Mouse (Mus musculus): ENCODE data around the gene Cdc45. TPM values are rescaled to one million over a fixed set of nuclear protein-coding genes. Genes with fewer than 3 reads are reported as not detected.

The Cdc45 gene
- polyA plus RNA-seq, 1 experiment = 67.6 TPM

DNA sequence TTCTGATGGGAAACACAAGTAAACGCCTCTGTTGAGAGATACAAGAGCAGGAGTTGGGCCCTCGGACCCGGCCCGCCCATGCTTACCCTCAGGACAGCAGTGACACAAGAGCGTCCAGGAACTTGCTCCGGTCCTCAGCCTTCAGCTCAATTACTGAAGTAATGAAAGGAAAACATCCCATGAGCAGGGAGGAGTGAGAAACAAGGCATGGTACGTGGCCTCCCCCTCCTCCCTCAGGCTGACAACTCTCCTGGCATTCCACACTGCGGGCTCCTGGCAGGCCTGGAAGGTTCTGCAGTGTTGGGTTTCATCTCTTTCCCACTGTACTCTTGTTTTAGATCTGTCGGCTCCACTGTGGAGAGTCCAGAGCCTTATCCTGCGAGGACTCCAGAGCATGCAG is 30.0 kb downstream of the Cdc45 start:
- H3K36me3 ChIP-seq (ENCODE audit: control insufficient read depth, insufficient read depth, low read length) = peaks cover 17% of the 10 kb centered on the region
- 97% methylated on average over 10 of the region's 10 CpGs for WGBS
- TF ChIP-seq POLR2A (IDR thresholded peaks at IDR 0.05; ENCODE audit: control insufficient read depth, extremely low read depth, insufficient read depth, low read length, poor library complexity) (no peak), CTCF (IDR thresholded peaks at IDR 0.05; ENCODE audit: borderline replicate concordance, control insufficient read depth, extremely low read depth, insufficient read depth, low read length, poor library complexity) (no peak)
- no peak overlapping the region for H3K27ac ChIP-seq (ENCODE audit: control insufficient read depth, insufficient read depth, low read length)
- no peaks in the 10 kb centered on the region; the same call in 1 of the 2 replicates for H3K27me3 ChIP-seq (ENCODE audit: control insufficient read depth, insufficient read depth, low read length)
- no peak overlapping the region for H3K4me3 ChIP-seq (ENCODE audit: control insufficient read depth, insufficient read depth, low read length)
- DNase-seq = no peak
- no peaks in the 10 kb centered on the region for H3K4me1 ChIP-seq (replicated peaks; ENCODE audit: control insufficient read depth, insufficient read depth, low read length)

DNA sequence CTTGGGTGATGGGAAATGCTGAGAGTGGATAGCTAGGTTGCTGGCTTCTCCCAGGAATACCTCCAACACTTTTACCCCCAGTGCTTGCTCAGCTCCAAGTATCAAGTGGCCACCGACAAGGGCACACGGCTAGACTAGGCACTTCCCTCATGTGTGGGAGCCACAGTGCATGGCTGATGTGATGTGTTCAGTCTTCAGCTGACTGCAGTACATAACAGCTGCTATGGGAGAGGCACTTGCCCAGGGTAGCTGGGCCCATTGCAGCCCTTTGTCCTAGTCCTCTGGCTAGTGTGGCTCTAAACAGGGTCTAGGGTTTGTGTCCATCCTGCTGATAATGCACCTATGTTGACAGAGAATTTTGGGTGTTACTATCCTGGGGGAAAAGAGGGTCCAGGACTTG is 33.3 kb downstream of the Cdc45 start:
- Histone ChIP-seq H3K4me1 (replicated peaks; ENCODE audit: control insufficient read depth, insufficient read depth, low read length) (no peaks in the 10 kb centered on the region), H3K27ac (ENCODE audit: control insufficient read depth, insufficient read depth, low read length) (no peak overlapping the region), H3K4me3 (ENCODE audit: control insufficient read depth, insufficient read depth, low read length) (no peak overlapping the region), H3K36me3 (ENCODE audit: control insufficient read depth, insufficient read depth, low read length) (peaks cover 4% of the 10 kb centered on the region; the same call in 1 of the 2 replicates), H3K27me3 (ENCODE audit: control insufficient read depth, insufficient read depth, low read length) (no peaks in the 10 kb centered on the region; the same call in 1 of the 2 replicates)
- DNase-seq = no peak
- TF ChIP-seq CTCF (IDR thresholded peaks at IDR 0.05; ENCODE audit: borderline replicate concordance, control insufficient read depth, extremely low read depth, insufficient read depth, low read length, poor library complexity) (no peak), POLR2A (IDR thresholded peaks at IDR 0.05; ENCODE audit: control insufficient read depth, extremely low read depth, insufficient read depth, low read length, poor library complexity) (no peak)
- 64% methylated on average over 2 of the region's 2 CpGs for WGBS

DNA sequence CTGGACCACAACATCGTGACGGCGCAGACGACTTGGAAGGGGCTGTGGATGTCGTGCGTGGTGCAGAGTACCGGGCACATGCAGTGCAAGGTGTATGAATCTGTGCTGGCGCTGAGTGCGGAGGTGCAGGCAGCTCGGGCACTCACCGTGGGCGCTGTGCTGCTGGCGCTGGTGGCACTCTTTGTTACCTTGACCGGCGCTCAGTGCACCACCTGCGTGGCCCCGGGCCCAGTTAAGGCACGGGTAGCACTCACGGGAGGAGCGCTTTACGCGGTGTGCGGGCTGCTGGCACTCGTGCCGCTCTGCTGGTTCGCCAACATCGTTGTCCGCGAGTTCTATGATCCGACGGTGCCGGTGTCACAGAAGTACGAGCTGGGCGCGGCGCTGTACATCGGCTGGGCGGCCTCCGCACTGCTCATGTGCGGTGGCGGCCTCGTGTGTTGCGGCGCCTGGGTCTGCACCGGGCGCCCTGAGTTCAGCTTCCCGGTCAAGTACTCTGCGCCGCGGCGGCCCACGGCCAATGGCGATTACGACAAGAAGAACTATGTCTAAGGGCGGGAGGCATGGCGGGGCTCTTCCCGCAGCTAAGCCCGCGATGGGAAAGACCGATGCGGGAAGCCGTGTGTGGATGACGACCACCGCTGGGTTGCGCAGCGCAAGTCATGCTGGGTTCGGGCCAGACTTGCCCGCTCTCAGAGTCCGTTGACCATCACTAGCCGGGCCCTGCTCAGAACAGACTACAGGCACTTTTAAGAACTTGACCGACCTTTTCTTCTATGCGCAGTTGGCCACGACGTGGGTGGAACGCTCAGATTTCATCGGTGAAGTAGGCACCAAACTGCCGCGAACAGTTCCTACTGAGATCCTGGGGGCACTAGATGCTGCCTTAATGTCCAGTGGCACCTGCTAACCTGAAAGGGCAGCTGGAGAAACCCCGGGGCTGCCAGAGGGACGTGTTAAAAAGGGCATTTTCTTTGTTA is 34.4 kb downstream of the Cdc45 start:
- Histone ChIP-seq H3K36me3 (ENCODE audit: control insufficient read depth, insufficient read depth, low read length) (0 out of 2 replicates have a peak, but pooled peaks cover 3% of the 10 kb centered on the region), H3K27ac (ENCODE audit: control insufficient read depth, insufficient read depth, low read length) (no peak overlapping the region), H3K4me3 (ENCODE audit: control insufficient read depth, insufficient read depth, low read length) (no peak overlapping the region), H3K27me3 (ENCODE audit: control insufficient read depth, insufficient read depth, low read length) (no peaks in the 10 kb centered on the region; the same call in 1 of the 2 replicates), H3K4me1 (replicated peaks; ENCODE audit: control insufficient read depth, insufficient read depth, low read length) (no peaks in the 10 kb centered on the region)
- DNase-seq = no peak
- WGBS = 6% methylated on average over 80 of the region's 80 CpGs
- TF ChIP-seq CTCF (IDR thresholded peaks at IDR 0.05; ENCODE audit: borderline replicate concordance, control insufficient read depth, extremely low read depth, insufficient read depth, low read length, poor library complexity) (no peak), POLR2A (IDR thresholded peaks at IDR 0.05; ENCODE audit: control insufficient read depth, extremely low read depth, insufficient read depth, low read length, poor library complexity) (no peak)

DNA sequence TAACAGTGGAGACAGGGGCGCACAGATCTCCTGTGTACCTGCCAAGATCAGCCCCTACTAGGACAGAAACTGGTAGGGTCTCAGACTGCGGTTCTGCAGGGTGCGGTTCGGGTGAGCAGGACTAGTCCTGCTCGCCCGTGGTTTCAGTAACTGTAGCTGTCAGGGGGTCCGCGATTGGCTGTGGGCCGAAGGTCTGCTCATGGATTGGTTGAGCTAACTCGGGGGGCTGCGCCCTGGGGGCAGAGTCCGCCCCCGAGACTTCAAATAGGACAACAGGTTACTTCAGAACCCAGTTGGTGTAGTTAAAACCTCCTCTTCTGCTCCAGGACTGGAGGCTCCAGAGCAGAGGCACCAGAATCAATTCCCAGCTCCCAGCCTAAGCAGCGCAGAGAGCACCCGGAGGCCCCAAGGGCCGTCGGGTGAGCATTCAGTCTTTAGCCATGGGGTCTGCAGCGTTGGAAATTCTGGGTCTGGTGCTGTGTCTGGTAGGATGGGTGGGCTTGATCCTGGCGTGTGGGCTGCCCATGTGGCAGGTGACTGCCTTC is 35.2 kb downstream of the Cdc45 start, which contains the start of gene Cldn5:
Gene Cldn5, plus strand, starts transcription at position 292 of the 545 bp plus-strand sequence.
- Histone ChIP-seq H3K4me3 (ENCODE audit: control insufficient read depth, insufficient read depth, low read length) (no peak within 1 kb of the TSS), H3K27me3 (ENCODE audit: control insufficient read depth, insufficient read depth, low read length) (no peaks in the 10 kb centered on the region; the same call in 1 of the 2 replicates), H3K27ac (ENCODE audit: control insufficient read depth, insufficient read depth, low read length) (no peak within 1 kb of the TSS), H3K4me1 (replicated peaks; ENCODE audit: control insufficient read depth, insufficient read depth, low read length) (no peaks in the 10 kb centered on the region), H3K36me3 (ENCODE audit: control insufficient read depth, insufficient read depth, low read length) (0 out of 2 replicates have a peak, but pooled peaks cover 2% of the 10 kb centered on the region)
- WGBS = 31% methylated on average over 19 of the region's 19 CpGs
- no peak for TF ChIP-seq POLR2A (IDR thresholded peaks at IDR 0.05; ENCODE audit: control insufficient read depth, extremely low read depth, insufficient read depth, low read length, poor library complexity)
- TF ChIP-seq CTCF (IDR thresholded peaks at IDR 0.05; ENCODE audit: borderline replicate concordance, control insufficient read depth, extremely low read depth, insufficient read depth, low read length, poor library complexity) = no peak
- no peak for DNase-seq

DNA sequence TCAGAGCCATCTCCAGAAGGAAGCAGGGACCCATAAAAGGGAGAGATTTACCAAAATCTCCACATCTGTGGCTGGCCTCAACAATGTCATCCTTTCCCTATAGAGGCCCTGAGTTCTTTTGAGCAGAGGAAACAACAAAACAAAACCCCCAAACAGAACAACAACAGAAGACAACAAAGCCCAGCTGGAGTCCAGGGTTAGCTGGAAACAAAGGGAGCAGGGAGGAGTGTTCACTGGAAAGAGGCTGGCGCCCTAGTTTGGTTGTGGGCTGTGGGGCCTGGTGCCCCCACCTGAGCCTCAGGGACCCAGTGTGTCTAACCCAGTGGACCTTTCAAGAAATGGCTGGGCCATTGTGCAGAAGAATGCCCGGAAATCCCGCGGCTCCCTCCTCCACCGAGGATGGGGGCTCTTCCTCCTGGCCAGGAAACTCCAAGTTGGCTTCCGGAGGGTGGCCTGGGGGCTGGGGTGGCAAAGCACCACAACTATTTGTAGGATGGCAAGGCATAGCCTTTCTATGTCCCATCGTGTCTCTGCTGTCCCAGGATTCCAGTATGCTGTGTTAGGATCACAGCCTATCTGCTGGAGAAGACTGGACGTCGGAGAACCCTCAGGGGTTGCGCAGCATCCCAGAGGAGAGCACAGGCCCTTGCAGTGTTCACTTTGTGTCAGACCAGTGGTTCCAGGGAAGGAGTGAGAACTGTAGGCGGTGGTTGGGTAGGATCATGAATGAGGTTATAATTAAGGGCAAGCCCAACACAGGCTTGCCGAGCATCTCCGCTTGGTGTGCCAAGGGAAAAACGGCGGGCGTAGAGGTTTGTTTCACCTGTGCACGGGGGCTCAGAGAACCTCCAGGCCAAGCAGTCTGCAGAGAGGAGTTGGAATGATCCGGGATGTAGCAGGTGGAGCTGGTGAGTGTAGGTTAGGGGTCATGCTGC is 35.9 kb downstream of the Cdc45 start:
- DNase-seq = no peak
- WGBS = 57% methylated on average over 18 of the region's 18 CpGs
- H3K4me3 ChIP-seq (ENCODE audit: control insufficient read depth, insufficient read depth, low read length) = no peak overlapping the region

More for the DNA sequence above, 35.9 kb downstream of the Cdc45 start:
- TF ChIP-seq CTCF (IDR thresholded peaks at IDR 0.05; ENCODE audit: borderline replicate concordance, control insufficient read depth, extremely low read depth, insufficient read depth, low read length, poor library complexity) (no peak), POLR2A (IDR thresholded peaks at IDR 0.05; ENCODE audit: control insufficient read depth, extremely low read depth, insufficient read depth, low read length, poor library complexity) (no peak)
- Histone ChIP-seq H3K27ac (ENCODE audit: control insufficient read depth, insufficient read depth, low read length) (no peak overlapping the region), H3K27me3 (ENCODE audit: control insufficient read depth, insufficient read depth, low read length) (no peaks in the 10 kb centered on the region; the same call in 1 of the 2 replicates), H3K4me1 (replicated peaks; ENCODE audit: control insufficient read depth, insufficient read depth, low read length) (no peaks in the 10 kb centered on the region), H3K36me3 (ENCODE audit: control insufficient read depth, insufficient read depth, low read length) (no peaks in the 10 kb centered on the region)
